Mouse (Mus musculus) intestine, postnatal 0 days (tissue): ENCODE data around the gene Guca2b. TPM values are rescaled to one million over a fixed set of nuclear protein-coding genes. Genes with fewer than 3 reads are reported as not detected.
"Not testable (repeated sequence)": the region's sequence is repeated elsewhere in the genome, so short reads cannot be mapped to it uniquely, and the experiment has no call there.

ENCODE experiments used
- ATAC-seq: fragments of 200-750 bp; cut with Nextera tagmentation; 2 replicates; pipeline ENCODE4 v1.8.0; 2017; ENCODE audit warnings: mild to moderate bottlenecking, moderate TSS enrichment, moderate library complexity
- H3K27ac ChIP-seq: fragments of 300-500 bp; sonication (generic); 2 replicates; pipeline ENCODE4 v1.5.1; 2014; ENCODE audit warnings: mild to moderate bottlenecking, low read depth, low read length, moderate library complexity
- H3K27me3 ChIP-seq: fragments of 300-500 bp; sonication (generic); replicated peaks from 2 replicates; pipeline ENCODE4 v1.6.1; 2014; ENCODE audit warnings: low read length, mixed read lengths; ENCODE audit not compliant: control insufficient read depth, insufficient read depth
- H3K36me3 ChIP-seq: fragments of 300-500 bp; sonication (generic); 2 replicates; pipeline ENCODE4 v1.6.1; 2014; ENCODE audit warnings: mild to moderate bottlenecking, moderate library complexity; ENCODE audit not compliant: control insufficient read depth, insufficient read depth
- H3K4me1 ChIP-seq: fragments of 300-500 bp; sonication (generic); replicated peaks from 2 replicates; pipeline ENCODE4 v1.6.1; 2014; ENCODE audit warnings: antibody characterized with exemption, low read length, mixed read lengths; ENCODE audit not compliant: control insufficient read depth, insufficient read depth
- H3K4me2 ChIP-seq: fragments of 300-500 bp; sonication (generic); replicated peaks from 2 replicates; pipeline ENCODE4 v1.6.1; 2014; ENCODE audit warnings: low read depth, mild to moderate bottlenecking, moderate library complexity
- H3K4me3 ChIP-seq: fragments of 300-500 bp; sonication (generic); 2 replicates; pipeline ENCODE4 v1.5.1; 2014; ENCODE audit warnings: low read depth, low read length
- H3K9ac ChIP-seq: fragments of 300-500 bp; sonication (generic); 2 replicates; pipeline ENCODE4 v1.6.1; 2014; ENCODE audit warnings: mild to moderate bottlenecking, low read depth, low read length
- H3K9me3 ChIP-seq: fragments of 300-500 bp; sonication (generic); 2 replicates; pipeline ENCODE4 v1.6.1; 2016; ENCODE audit warnings: mixed run types; ENCODE audit not compliant: control insufficient read depth
- CTCF ChIP-seq: sonication (generic); IDR thresholded peaks from 2 replicates; pipeline ENCODE4 v1.5.1; 2016; ENCODE audit warnings: low read depth, mild to moderate bottlenecking, control low read depth, antibody characterized with exemption, moderate library complexity
- WGBS: fragments of 180-500 bp; shearing (Covaris S2); extraction: QIAGEN DNeasy Blood & Tissue Kit; methylation state at CpG from one replicate; pipeline ENCODE4 v1.1.7; 2014; 5-methylcytosine and 5-hydroxymethylcytosine counted together
- polyA plus RNA-seq: library from polyadenylated mRNA; unstranded; fragments of >200 nt; fragmentation: Nextera tagmentation; extraction: Ambion mirVana; gene quantifications from 2 replicates; pipeline ENCODE4 v1.2.1, GENCODE M21; 2015

The Guca2b gene
- polyA plus RNA-seq, 1 experiment from 2014 or later = 1,809 TPM

DNA sequence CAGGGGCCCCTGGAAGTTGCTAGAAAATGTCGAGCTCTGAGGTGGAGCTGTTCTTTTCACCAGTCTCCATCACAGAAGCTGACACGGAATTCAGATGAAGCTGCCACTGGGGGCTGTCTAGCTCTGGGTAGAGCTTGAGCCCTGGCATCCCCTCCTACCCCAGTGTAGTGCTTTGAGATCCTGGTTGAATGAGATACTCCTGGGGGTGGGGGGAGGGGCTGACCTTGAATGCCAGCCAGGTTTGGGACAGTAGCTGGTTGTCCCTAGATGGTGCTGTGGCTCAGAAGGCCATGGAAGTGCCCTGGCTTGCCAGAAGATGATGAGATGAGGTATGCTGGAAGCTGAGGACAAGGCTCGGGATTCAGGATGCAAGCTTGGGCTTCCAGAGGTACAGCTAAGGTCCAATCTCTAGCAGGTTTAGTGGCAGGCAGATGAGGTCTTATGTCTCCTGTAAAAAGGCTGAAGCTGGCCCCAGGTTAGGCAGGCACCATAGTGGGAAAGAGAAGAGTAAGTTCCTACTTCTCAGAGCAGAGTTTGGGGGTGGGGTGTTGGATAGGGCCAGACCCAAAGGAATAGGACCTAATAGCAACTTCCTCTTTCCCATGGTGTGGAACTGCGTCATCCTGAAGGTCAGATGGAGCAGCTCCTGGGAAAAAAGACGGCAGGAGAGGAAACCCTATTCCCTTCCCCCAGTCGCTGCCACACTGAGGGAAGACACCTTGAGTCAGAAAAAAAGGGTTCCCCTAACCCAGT is 23.7 kb downstream of the Guca2b start:
- Histone ChIP-seq H3K4me1 (peaks cover 5% of the 10 kb centered on the region; the same call in 1 of the 2 replicates), H3K27ac (no peak overlapping the region), H3K4me2 (no peak overlapping the region), H3K27me3 (no peaks in the 10 kb centered on the region), H3K4me3 (no peak overlapping the region), H3K9ac (no peak overlapping the region), H3K36me3 (no peaks in the 10 kb centered on the region), H3K9me3 (no peaks in the 10 kb centered on the region)
- no peak for ATAC-seq
- 0 out of 2 replicates have a peak, but pooled peaks have one; percentile 22 for TF ChIP-seq CTCF
- WGBS = 61% methylated on average over 6 of the region's 6 CpGs

DNA sequence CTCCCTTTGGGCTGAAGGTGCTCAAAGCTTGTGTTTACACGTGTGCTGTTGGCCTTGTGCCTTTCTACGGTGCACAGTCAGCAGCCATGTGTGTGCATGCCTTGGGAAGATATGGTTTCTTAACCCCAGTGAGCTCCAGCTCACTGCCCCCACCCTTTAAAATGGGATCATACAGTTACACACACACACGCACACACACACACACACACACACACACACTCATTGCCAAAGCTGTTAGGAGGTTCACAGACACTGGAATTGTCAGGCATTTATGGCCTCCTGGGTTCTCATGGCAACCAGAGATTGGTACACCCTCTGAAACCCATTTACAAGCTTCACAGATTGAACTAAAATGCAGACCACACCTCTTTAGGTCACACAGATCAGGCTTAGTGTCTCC is 24.8 kb downstream of the Guca2b start:
- WGBS = 60% methylated on average over 3 of the region's 3 CpGs
- Histone ChIP-seq H3K4me1 (peaks cover 5% of the 10 kb centered on the region; the same call in 1 of the 2 replicates), H3K9ac (no peak overlapping the region), H3K4me2 (no peak overlapping the region), H3K4me3 (no peak overlapping the region), H3K27ac (no peak overlapping the region; the same call in 1 of the 2 replicates), H3K27me3 (no peaks in the 10 kb centered on the region), H3K9me3 (no peaks in the 10 kb centered on the region), H3K36me3 (peaks cover 7% of the 10 kb centered on the region)
- no peak for TF ChIP-seq CTCF
- ATAC-seq = no peak

DNA sequence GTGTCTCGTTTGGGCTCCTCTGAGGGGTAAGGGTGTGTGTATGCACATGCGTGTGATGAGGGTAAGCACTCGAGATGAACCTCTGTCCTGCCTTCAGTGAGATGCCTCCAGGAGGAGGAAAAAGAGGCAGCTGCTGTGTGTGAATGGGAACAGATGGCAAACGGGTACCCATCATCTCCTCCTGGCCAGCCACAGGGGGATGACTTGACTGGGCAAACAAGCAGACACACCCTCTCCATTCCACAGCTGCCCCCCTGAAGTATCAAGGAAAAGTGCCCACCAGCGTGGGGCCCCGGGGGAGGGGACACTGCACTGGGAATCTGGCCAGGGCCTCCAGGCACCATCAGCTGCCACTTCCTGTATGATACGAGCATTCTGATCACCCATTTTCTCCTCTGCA is 25.4 kb downstream of the Guca2b start:
- Histone ChIP-seq H3K36me3 (peaks cover 7% of the 10 kb centered on the region), H3K27me3 (no peaks in the 10 kb centered on the region), H3K4me3 (no peak overlapping the region), H3K27ac (no peak overlapping the region; the same call in 1 of the 2 replicates), H3K9me3 (no peaks in the 10 kb centered on the region), H3K9ac (no peak overlapping the region), H3K4me1 (no peaks in the 10 kb centered on the region; the same call in 1 of the 2 replicates), H3K4me2 (no peak overlapping the region)
- 60% methylated on average over 7 of the region's 7 CpGs for WGBS
- TF ChIP-seq CTCF = no peak
- ATAC-seq = no peak

DNA sequence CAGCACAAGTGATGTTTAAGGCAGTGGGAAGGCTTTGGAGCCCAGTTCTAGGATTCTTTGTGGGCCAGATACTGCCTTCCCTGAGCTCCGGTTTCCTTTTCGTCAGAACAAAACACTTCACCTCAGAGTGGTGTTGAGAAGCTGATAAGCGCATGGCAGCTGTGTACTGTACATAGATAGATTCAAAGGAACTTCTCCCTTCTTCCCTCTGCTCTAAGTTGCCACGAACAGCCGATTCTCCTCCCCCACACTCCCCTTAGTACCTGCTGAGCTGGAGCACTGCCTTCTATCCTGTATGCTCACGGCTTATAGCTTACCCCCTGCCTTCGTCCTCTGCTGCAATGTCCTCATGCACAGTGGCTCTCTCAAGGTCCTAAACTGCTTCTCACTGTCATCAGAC is 26.0 kb downstream of the Guca2b start:
- Histone ChIP-seq H3K27ac (peak overlapping the region; percentile 89), H3K36me3 (peaks cover 7% of the 10 kb centered on the region), H3K9ac (no peak overlapping the region), H3K4me3 (no peak overlapping the region), H3K27me3 (no peaks in the 10 kb centered on the region), H3K9me3 (no peaks in the 10 kb centered on the region), H3K4me1 (no peaks in the 10 kb centered on the region; the same call in 1 of the 2 replicates), H3K4me2 (no peak overlapping the region)
- no peak for TF ChIP-seq CTCF
- whole genome bisulfite sequencing = 70% methylated on average over 7 of the region's 7 CpGs
- ATAC-seq = no peak

DNA sequence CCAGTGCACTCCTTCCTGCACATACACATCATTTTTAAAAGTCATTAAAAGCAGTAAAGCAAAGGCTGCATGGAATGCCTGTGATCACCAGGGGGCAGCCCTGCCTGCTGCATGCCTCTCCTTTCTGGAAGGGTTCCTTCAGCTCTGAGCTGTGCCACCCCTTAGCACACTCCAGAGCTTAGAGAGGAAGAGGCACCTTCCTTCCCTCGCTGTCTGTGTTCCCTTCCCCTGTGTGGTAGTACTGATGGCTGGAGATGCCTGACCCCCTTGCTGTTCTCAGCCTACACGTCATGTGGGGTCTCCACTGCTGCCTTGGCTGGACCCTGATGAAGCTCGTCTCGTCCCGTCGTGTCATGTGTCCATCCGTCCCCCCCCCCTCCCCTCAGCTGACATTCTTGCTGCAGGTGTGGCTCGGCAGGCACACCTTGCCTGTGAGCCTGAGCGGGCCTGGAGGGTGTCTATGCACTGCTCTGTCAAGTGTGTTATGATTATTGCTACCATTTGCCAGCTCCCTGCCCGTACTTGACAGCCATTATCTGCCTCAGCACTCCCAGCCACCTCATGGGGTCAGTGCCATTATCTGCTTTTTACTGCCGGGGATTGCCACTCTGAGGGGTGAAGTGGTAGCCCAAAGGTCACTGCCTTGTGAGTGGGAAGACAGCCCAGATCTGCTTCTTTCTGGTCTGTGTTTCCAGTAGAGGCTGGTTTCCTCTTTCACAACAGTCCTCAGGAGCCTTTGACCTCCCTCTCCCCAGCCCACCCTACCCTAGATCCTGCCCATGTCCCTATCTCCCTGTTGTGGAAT is 27.4 kb downstream of the Guca2b start:
- Histone ChIP-seq H3K4me1 (no peaks in the 10 kb centered on the region), H3K4me3 (no peak overlapping the region), H3K9me3 (no peaks in the 10 kb centered on the region), H3K9ac (no peak overlapping the region), H3K27me3 (no peaks in the 10 kb centered on the region), H3K36me3 (peaks cover 11% of the 10 kb centered on the region), H3K4me2 (peak overlapping the region; percentile 25), H3K27ac (peak overlapping the region; percentile 89)
- peak; percentile 90 for ATAC-seq
- TF ChIP-seq CTCF = peak; percentile 94
- 32% methylated on average over 11 of the region's 11 CpGs for WGBS

DNA sequence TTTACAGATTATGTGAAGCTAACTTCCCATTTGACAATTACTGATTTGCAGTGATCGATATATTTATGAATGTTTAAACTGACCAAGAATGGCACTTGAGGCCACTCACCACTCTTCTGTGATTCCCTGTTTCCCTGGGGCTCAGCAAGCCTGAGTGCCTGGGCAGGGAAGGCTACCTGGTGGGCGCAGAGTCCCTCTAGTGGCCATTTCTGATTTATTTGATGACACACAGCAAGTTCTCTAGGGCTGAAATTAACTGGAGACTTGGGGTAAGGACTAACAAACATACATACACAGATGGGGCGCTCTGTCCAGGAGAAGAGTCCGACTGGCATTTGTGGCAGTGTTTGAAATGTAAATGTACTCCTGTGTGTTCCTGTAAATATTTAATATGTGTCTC is 30.4 kb downstream of the Guca2b start:
- H3K4me3 ChIP-seq, H3K4me1 ChIP-seq, ATAC-seq, H3K9me3 ChIP-seq, H3K27me3 ChIP-seq, H3K9ac ChIP-seq, H3K4me2 ChIP-seq, H3K27ac ChIP-seq: not testable (repeated sequence)
- 76% methylated on average over 3 of the region's 4 CpGs for WGBS
- peaks cover 19% of the 10 kb centered on the region for H3K36me3 ChIP-seq
- peak; percentile 49 for TF ChIP-seq CTCF
